Mouse (Mus musculus) olfactory bulb, adult 2 months (tissue): Measurements from ENCODE around the gene Itpk1. TPM values are rescaled to one million over a fixed set of nuclear protein-coding genes. Genes with fewer than 3 reads are reported as not detected.

ENCODE experiments used
- H3K27ac ChIP-seq: fragments of 200-500 bp; 2 replicates; pipeline ENCODE4 v1.5.1; 2012; ENCODE audit warnings: low read depth, low read length; ENCODE audit not compliant: insufficient read depth
- H3K4me1 ChIP-seq: fragments of 200-500 bp; 2 replicates; pipeline ENCODE4 v1.6.1; 2012; ENCODE audit warnings: low read length; ENCODE audit not compliant: control insufficient read depth, insufficient read depth
- H3K4me3 ChIP-seq: fragments of 200-500 bp; 2 replicates; pipeline ENCODE4 v1.5.1; 2012; ENCODE audit warnings: mild to moderate bottlenecking, low read depth, low read length, moderate library complexity; ENCODE audit not compliant: insufficient read depth
- CTCF ChIP-seq: fragments of 200-500 bp; IDR thresholded peaks from 2 replicates; pipeline ENCODE4 v1.5.1; 2012; ENCODE audit warnings: low read depth, mild to moderate bottlenecking, low read length, moderate library complexity; ENCODE audit not compliant: insufficient read depth
- POLR2A ChIP-seq: fragments of 200-500 bp; IDR thresholded peaks from 2 replicates; pipeline ENCODE4 v1.6.1; 2012; ENCODE audit warnings: mild to moderate bottlenecking, low read depth, low read length, moderate library complexity; ENCODE audit not compliant: insufficient read depth
- WGBS: fragments of 180-500 bp; shearing (Covaris S2); methylation state at CpG from one replicate; pipeline ENCODE4 v1.1.7; 2018; 5-methylcytosine and 5-hydroxymethylcytosine counted together
- polyA plus RNA-seq: library from polyadenylated mRNA; stranded (reverse); fragments of >200 nt; gene quantifications from 2 replicates; pipeline ENCODE4 v1.2.4, GENCODE M21; 2012; ENCODE audit warnings: low replicate concordance; ENCODE audit not compliant: missing spikeins, insufficient read depth, insufficient read length

Itpk1 gene
- polyA plus RNA-seq, 1 experiment: not detected

DNA sequence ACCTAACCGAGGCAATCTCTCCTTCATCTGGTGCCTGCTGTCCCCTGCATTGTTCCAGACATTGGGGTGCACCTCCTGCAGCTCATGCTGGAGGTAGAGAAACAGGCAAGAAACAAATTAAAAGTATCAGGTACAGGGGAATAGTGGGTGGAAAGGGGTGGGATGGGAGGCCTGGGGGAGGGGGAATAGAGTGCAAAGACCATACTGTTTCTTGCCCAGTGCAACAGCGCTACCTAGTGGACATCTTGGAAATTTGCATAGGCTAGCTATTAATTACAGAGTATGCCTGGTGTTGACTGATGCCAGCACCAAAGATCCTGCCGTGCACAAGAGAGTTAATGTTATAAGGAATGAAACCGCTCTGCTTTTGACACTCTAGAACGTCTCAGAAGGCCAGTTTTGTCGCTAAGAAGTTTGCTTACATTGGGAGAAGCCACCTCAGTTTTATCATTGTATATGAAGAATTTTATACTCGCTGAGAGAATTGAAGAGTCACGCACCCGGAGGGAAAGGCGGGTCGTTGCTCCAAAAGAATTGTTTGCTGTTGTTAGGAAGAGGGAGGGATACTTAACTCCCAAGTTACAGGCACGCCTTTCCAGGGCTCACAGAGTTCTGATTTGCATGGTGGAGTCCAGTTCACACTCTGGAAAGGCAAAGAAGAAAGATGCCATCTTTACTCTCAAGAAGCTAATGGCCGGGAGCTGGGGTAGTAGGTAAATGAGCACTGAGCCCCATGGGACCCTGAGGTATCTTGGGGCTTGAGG lies 15.0 kb upstream of the Itpk1 start:
- TF ChIP-seq POLR2A (no peak), CTCF (no peak)
- WGBS: 11% methylated on average over 13 of the region's 13 CpGs
- H3K4me3 ChIP-seq: no peak overlapping the region
- peaks cover 7% of the 10 kb centered on the region; the same call in 1 of the 2 replicates for H3K4me1 ChIP-seq
- H3K27ac ChIP-seq: no peak overlapping the region

DNA sequence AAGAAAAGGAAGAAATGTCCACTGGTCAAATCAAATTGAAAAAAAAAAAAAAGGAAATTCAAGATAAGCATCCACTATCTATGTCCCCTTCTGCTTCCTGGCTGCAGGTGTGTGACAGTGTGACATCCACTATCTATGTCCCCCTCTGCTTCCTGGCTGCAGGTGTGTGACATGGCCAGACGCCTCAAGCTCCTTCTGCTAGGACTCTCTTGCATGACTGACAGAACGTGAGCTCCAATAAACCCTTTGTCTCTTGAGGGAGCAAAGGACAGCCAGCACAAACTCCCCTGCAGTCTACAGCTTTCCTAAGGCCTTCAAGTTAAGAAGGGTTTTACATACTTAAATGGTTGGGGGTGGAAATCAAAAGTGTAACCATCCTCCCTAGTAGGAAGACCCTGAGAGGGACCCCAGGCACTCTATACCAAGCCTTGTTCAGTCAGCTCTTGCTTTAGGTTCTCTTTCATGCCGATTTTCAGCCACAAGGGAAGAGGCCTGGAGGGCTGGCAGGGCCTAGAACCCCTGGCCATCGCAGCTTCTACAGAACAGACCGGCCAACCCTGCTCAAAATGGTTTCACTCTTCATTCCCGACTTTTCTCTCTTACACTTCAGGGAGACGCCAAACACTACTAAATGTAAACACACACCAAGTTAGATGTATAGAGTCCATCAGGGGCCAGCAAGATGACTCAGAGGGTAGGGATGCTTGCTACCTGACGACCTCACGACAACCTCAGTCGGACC lies 10.1 kb upstream of the Itpk1 start:
- TF ChIP-seq POLR2A (no peak), CTCF (no peak)
- H3K27ac ChIP-seq: no peak overlapping the region
- no peak overlapping the region for H3K4me3 ChIP-seq
- H3K4me1 ChIP-seq: no peaks in the 10 kb centered on the region
- WGBS: 94% methylated on average over 10 of the region's 10 CpGs

GRCm38 (mm10) chr12:102714116-102714515 lies 9.4 kb upstream of the Itpk1 start:
- Histone ChIP-seq H3K4me3 (no peak overlapping the region), H3K27ac (no peak overlapping the region), H3K4me1 (no peaks in the 10 kb centered on the region)
- 92% methylated on average over 2 of the region's 2 CpGs for WGBS
- TF ChIP-seq CTCF (no peak), POLR2A (no peak)

- WGBS: 84% methylated on average over 20 of the region's 20 CpGs
- peaks cover 2% of the 10 kb centered on the region; the same call in 1 of the 2 replicates for H3K4me1 ChIP-seq
- H3K4me3 ChIP-seq: no peak overlapping the region
- no peak overlapping the region for H3K27ac ChIP-seq
- TF ChIP-seq POLR2A (no peak), CTCF (no peak)
Observed at GRCm38 (mm10) chr12:102713153-102713865, 8.6 kb upstream of the Itpk1 start.

DNA sequence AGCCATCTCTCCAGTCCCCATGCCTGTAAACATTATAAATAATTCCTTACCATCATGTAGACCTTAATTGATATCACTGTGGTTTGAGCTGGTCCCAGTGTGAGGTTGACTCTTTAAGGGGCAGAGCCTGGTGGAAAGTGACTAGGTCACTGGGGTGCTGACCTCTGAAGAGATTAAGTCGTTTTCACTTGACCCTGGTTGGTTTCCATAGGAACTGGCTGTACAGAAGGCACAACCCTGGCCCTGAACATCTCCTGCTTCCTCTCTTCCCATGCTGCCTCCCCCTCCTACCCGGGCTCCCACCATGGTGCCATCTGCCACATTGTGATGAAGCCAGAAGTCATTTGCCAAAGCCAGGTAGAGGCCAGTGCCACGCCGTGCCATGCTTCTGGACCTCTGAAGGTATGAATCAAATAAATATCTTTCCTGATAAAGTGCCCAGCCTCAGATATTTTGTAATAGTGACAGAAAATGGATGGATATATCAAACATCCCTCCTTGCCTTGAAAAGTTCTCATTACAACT lies 6.2 kb upstream of the Itpk1 start:
- TF ChIP-seq CTCF (no peak), POLR2A (no peak)
- no peak overlapping the region for H3K4me3 ChIP-seq
- peaks cover 10% of the 10 kb centered on the region for H3K4me1 ChIP-seq
- H3K27ac ChIP-seq: no peak overlapping the region
- 76% methylated on average over 4 of the region's 4 CpGs for WGBS

- Histone ChIP-seq H3K4me3 (no peak overlapping the region), H3K4me1 (peaks cover 17% of the 10 kb centered on the region), H3K27ac (no peak overlapping the region)
- no peak for TF ChIP-seq POLR2A
- no peak for TF ChIP-seq CTCF
- 89% methylated on average over 5 of the region's 5 CpGs for WGBS
Observed at GRCm38 (mm10) chr12:102709896-102710295, 5.2 kb upstream of the Itpk1 start.

- no peak overlapping the region for H3K27ac ChIP-seq
- peaks cover 20% of the 10 kb centered on the region for H3K4me1 ChIP-seq
- WGBS: 87% methylated on average over 11 of the region's 11 CpGs
- H3K4me3 ChIP-seq: no peak overlapping the region
- TF ChIP-seq POLR2A (no peak), CTCF (no peak)
Observed at GRCm38 (mm10) chr12:102708220-102708619, 3.5 kb upstream of the Itpk1 start.

DNA sequence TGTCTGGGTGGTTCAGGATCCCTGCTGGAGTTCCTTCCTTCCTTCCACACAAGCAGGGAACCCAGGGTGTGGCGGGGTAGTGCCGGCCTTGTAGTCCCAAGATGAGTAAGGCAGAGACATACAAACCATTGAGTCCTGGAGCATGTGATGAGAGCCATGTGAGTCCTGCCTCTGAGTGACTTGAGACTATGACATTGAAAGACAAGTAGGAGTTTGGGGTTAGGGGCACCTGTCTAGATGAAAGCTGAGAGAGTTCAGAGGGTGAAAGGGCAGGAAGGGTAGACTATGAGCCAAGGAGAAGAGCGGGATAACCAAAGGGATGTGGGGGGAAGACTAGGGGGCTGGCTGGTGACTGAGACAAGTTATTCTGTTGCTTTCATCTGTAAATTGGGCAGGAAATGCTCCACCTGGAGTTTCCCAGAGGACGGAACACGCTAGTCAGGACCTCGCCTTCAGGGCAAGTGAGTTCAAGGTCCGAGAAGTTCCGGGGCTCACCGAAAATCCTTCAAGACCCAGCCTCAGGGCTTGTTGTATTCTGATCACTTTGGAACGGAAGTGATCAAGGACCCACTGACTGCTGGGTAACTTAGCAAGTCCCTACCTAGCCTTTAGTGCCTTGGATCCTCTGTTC lies 2.2 kb upstream of the Itpk1 start:
- 93% methylated on average over 10 of the region's 10 CpGs for WGBS
- Histone ChIP-seq H3K27ac (no peak overlapping the region; the same call in 1 of the 2 replicates), H3K4me1 (peaks cover 28% of the 10 kb centered on the region), H3K4me3 (no peak overlapping the region)
- TF ChIP-seq POLR2A: no peak
- no peak for TF ChIP-seq CTCF
